Mouse (Mus musculus): ENCODE measurements at regions not wholly inside any gene's neighbourhood (a gene's known extent, or its start where the extent isn't known, plus 50 kb on each side); places are given as distances from the start of the nearest gene placed in this dataset.

- 15% methylated on average over 2 of the region's 2 CpGs for WGBS
- ATAC-seq (ENCODE audit: insufficient number of reproducible peaks, low FRiP score, low TSS enrichment, low read depth): peak; percentile 47; the same call in 1 of the 2 replicates
These were observed 118.0 kb upstream of the Slc22a23 start for GRCm38 (mm10) chr13:34462808-34463511.

GRCm38 (mm10) chr13:34462206-34462807 is 117.3 kb upstream of the Slc22a23 start:
- Histone ChIP-seq H3K4me2 (replicated peaks) (no peak overlapping the region), H3K4me3 (replicated peaks) (no peak overlapping the region), H3K9ac (no peak overlapping the region), H3K27ac (replicated peaks) (no peak overlapping the region), H3K36me3 (no peaks in the 10 kb centered on the region), H3K9me3 (replicated peaks) (no peaks in the 10 kb centered on the region), H3K27me3 (no peaks in the 10 kb centered on the region), H3K4me1 (peaks cover 11% of the 10 kb centered on the region)
- WGBS: 79% methylated on average over 6 of the region's 6 CpGs
- ATAC-seq (ENCODE audit: insufficient number of reproducible peaks, low FRiP score, low TSS enrichment, low read depth): no peak

More at GRCm38 (mm10) chr13:34462808-34463511, 118.0 kb upstream of the Slc22a23 start:
- Histone ChIP-seq H3K9me3 (replicated peaks) (no peaks in the 10 kb centered on the region), H3K4me1 (peaks cover 11% of the 10 kb centered on the region), H3K4me3 (replicated peaks) (no peak overlapping the region), H3K9ac (no peak overlapping the region), H3K36me3 (no peaks in the 10 kb centered on the region), H3K27me3 (no peaks in the 10 kb centered on the region), H3K27ac (replicated peaks) (no peak overlapping the region), H3K4me2 (replicated peaks) (no peak overlapping the region)

- H3K4me2 ChIP-seq (replicated peaks): no peak overlapping the region
- H3K9ac ChIP-seq: no peak overlapping the region
- H3K27me3 ChIP-seq: no peaks in the 10 kb centered on the region
- ATAC-seq (ENCODE audit: insufficient number of reproducible peaks, low FRiP score, low TSS enrichment, low read depth): no peak
- H3K27ac ChIP-seq (replicated peaks): no peak overlapping the region
- H3K4me1 ChIP-seq: peaks cover 9% of the 10 kb centered on the region
- no peaks in the 10 kb centered on the region for H3K36me3 ChIP-seq
- H3K4me3 ChIP-seq (replicated peaks): no peak overlapping the region
- H3K9me3 ChIP-seq (replicated peaks): no peaks in the 10 kb centered on the region
- 41% methylated on average over 4 of the region's 4 CpGs for WGBS
These were observed 116.0 kb upstream of the Slc22a23 start for GRCm38 (mm10) chr13:34460969-34461368.

GRCm38 (mm10) chr13:34456051-34456450 is 111.1 kb upstream of the Slc22a23 start:
- no peak overlapping the region for H3K9ac ChIP-seq
- no peaks in the 10 kb centered on the region for H3K36me3 ChIP-seq
- 64% methylated on average over 3 of the region's 3 CpGs for WGBS
- H3K4me1 ChIP-seq: no peaks in the 10 kb centered on the region
- no peak for ATAC-seq (ENCODE audit: insufficient number of reproducible peaks, low FRiP score, low TSS enrichment, low read depth)
- H3K27ac ChIP-seq (replicated peaks): no peak overlapping the region
- H3K4me3 ChIP-seq (replicated peaks): no peak overlapping the region
- no peaks in the 10 kb centered on the region for H3K27me3 ChIP-seq
- no peak overlapping the region for H3K4me2 ChIP-seq (replicated peaks)
- H3K9me3 ChIP-seq (replicated peaks): no peaks in the 10 kb centered on the region

GRCm38 (mm10) chr13:34446806-34447205 is 101.8 kb upstream of the Slc22a23 start:
- Histone ChIP-seq H3K9me3 (replicated peaks) (no peaks in the 10 kb centered on the region), H3K4me1 (no peaks in the 10 kb centered on the region), H3K27ac (replicated peaks) (no peak overlapping the region), H3K36me3 (no peaks in the 10 kb centered on the region), H3K4me3 (replicated peaks) (no peak overlapping the region), H3K4me2 (replicated peaks) (no peak overlapping the region), H3K9ac (no peak overlapping the region), H3K27me3 (no peaks in the 10 kb centered on the region)
- no peak for ATAC-seq (ENCODE audit: insufficient number of reproducible peaks, low FRiP score, low TSS enrichment, low read depth)

GRCm38 (mm10) chr13:34446327-34446726 is 101.3 kb upstream of the Slc22a23 start:
- WGBS: 53% methylated on average over 8 of the region's 8 CpGs
- Histone ChIP-seq H3K27me3 (no peaks in the 10 kb centered on the region), H3K4me1 (no peaks in the 10 kb centered on the region), H3K27ac (replicated peaks) (no peak overlapping the region), H3K36me3 (no peaks in the 10 kb centered on the region), H3K9ac (no peak overlapping the region), H3K4me2 (replicated peaks) (no peak overlapping the region), H3K9me3 (replicated peaks) (no peaks in the 10 kb centered on the region), H3K4me3 (replicated peaks) (no peak overlapping the region)
- ATAC-seq (ENCODE audit: insufficient number of reproducible peaks, low FRiP score, low TSS enrichment, low read depth): no peak

GRCm38 (mm10) chr13:34441347-34441746 is 96.4 kb upstream of the Slc22a23 start:
- no peak overlapping the region for H3K9ac ChIP-seq
- no peaks in the 10 kb centered on the region for H3K9me3 ChIP-seq (replicated peaks)
- H3K36me3 ChIP-seq: no peaks in the 10 kb centered on the region
- no peak overlapping the region for H3K4me3 ChIP-seq (replicated peaks)
- no peak overlapping the region for H3K27ac ChIP-seq (replicated peaks)
- H3K27me3 ChIP-seq: no peaks in the 10 kb centered on the region
- no peak for ATAC-seq (ENCODE audit: insufficient number of reproducible peaks, low FRiP score, low TSS enrichment, low read depth)
- H3K4me2 ChIP-seq (replicated peaks): no peak overlapping the region
- H3K4me1 ChIP-seq: no peaks in the 10 kb centered on the region
- WGBS: 41% methylated on average over 1 of the region's 1 CpGs

- Histone ChIP-seq H3K4me1 (no peaks in the 10 kb centered on the region), H3K36me3 (no peaks in the 10 kb centered on the region), H3K9ac (no peak overlapping the region), H3K9me3 (replicated peaks) (no peaks in the 10 kb centered on the region), H3K4me3 (replicated peaks) (no peak overlapping the region), H3K27ac (replicated peaks) (no peak overlapping the region), H3K27me3 (no peaks in the 10 kb centered on the region), H3K4me2 (replicated peaks) (no peak overlapping the region)
- WGBS: 83% methylated on average over 1 of the region's 1 CpGs
- no peak for ATAC-seq (ENCODE audit: insufficient number of reproducible peaks, low FRiP score, low TSS enrichment, low read depth)
These were observed 82.5 kb upstream of the Slc22a23 start for GRCm38 (mm10) chr13:34427527-34427926.

- Histone ChIP-seq H3K4me2 (replicated peaks) (no peak overlapping the region), H3K27ac (replicated peaks) (no peak overlapping the region), H3K36me3 (no peaks in the 10 kb centered on the region), H3K9ac (no peak overlapping the region), H3K4me3 (replicated peaks) (no peak overlapping the region), H3K27me3 (no peaks in the 10 kb centered on the region), H3K4me1 (no peaks in the 10 kb centered on the region), H3K9me3 (replicated peaks) (no peaks in the 10 kb centered on the region)
- WGBS: 82% methylated on average over 3 of the region's 3 CpGs
- ATAC-seq (ENCODE audit: insufficient number of reproducible peaks, low FRiP score, low TSS enrichment, low read depth): no peak
These were observed 79.9 kb upstream of the Slc22a23 start for GRCm38 (mm10) chr13:34424921-34425320.

GRCm38 (mm10) chr13:34421644-34422043 is 76.7 kb upstream of the Slc22a23 start:
- H3K4me2 ChIP-seq (replicated peaks): no peak overlapping the region
- WGBS: 50% methylated on average over 3 of the region's 3 CpGs

GRCm38 (mm10) chr13:34420341-34421156 is 75.6 kb upstream of the Slc22a23 start:
- Histone ChIP-seq H3K9me3 (replicated peaks) (no peaks in the 10 kb centered on the region), H3K27ac (replicated peaks) (no peak overlapping the region), H3K9ac (no peak overlapping the region), H3K27me3 (no peaks in the 10 kb centered on the region), H3K4me3 (replicated peaks) (no peak overlapping the region), H3K4me1 (no peaks in the 10 kb centered on the region), H3K4me2 (replicated peaks) (no peak overlapping the region), H3K36me3 (no peaks in the 10 kb centered on the region)
- WGBS: 56% methylated on average over 8 of the region's 8 CpGs
- ATAC-seq (ENCODE audit: insufficient number of reproducible peaks, low FRiP score, low TSS enrichment, low read depth): no peak

More at GRCm38 (mm10) chr13:34421644-34422043, 76.7 kb upstream of the Slc22a23 start:
- Histone ChIP-seq H3K4me1 (no peaks in the 10 kb centered on the region), H3K9ac (no peak overlapping the region), H3K36me3 (no peaks in the 10 kb centered on the region), H3K4me3 (replicated peaks) (no peak overlapping the region), H3K27ac (replicated peaks) (no peak overlapping the region), H3K9me3 (replicated peaks) (no peaks in the 10 kb centered on the region), H3K27me3 (no peaks in the 10 kb centered on the region)
- ATAC-seq (ENCODE audit: insufficient number of reproducible peaks, low FRiP score, low TSS enrichment, low read depth): no peak

Data from embryonic facial prominence, embryonic 15.5 days (tissue).